Mouse (Mus musculus): ENCODE results near the gene Vmn1r113. TPM values are rescaled to one million over a fixed set of nuclear protein-coding genes. Genes with fewer than 3 reads are reported as not detected.
"Not testable (repeated sequence)": the region's sequence is repeated elsewhere in the genome, so short reads cannot be mapped to it uniquely, and the experiment has no call there.

Gene Vmn1r113
- polyA plus RNA-seq (2012; ENCODE audit: insufficient read depth, insufficient read length, missing spikeins): not detected in 2 replicates

DNA sequence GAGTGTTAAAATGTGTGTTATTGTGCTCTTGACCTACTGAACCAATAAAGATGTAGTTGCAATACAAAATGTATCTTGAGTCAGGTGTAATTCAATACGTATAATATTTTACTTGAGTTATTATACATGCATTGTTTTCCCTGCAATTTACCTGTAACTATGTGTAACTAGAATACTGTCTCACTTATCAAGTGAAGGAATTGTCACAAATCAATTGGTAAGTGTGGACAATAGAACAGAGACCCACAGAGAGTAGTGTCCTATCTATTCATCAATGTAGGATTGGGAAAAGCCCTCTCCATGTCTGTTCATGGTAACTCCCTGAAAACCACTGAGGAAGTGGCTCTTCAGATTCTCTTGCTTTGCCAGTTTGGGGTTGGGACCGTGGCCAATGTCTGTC, at the start of gene Vmn1r113:
TSS of gene Vmn1r113 (plus strand) at position 301 of the 400 bp plus-strand sequence.
- H3K27ac ChIP-seq (ENCODE audit: insufficient read depth, low read depth, low read length); H3K4me1 ChIP-seq (ENCODE audit: control insufficient read depth, insufficient read depth, low read length); H3K4me3 ChIP-seq (ENCODE audit: insufficient read depth, low read length): not testable (repeated sequence)

DNA sequence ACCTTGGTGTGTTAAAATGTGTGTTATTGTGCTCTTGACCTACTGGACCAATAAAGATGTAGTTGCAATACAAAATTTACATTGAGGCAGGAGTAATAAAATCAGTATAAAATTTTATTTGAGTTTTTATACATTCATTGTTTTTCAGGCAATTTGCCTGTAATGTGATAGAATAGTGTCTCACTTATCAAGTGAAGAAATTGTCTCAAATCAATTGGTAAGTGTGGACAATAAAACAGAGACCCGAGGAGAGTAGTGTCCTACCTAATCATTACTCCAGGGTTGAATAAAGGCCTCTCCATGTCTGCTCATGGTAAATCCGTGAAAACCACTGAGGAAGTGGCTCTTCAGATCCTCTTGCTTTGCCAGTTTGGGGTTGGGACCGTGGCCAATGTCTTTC, 16.2 kb upstream of the Vmn1r113 start, which contains the start of gene Vmn1r112:
TSS of gene Vmn1r112 (plus strand) at position 301 of the 400 bp plus-strand sequence.
- H3K4me1 ChIP-seq (ENCODE audit: control insufficient read depth, insufficient read depth, low read length); H3K4me3 ChIP-seq (ENCODE audit: insufficient read depth, low read length); H3K27ac ChIP-seq (ENCODE audit: insufficient read depth, low read depth, low read length): not testable (repeated sequence)

DNA sequence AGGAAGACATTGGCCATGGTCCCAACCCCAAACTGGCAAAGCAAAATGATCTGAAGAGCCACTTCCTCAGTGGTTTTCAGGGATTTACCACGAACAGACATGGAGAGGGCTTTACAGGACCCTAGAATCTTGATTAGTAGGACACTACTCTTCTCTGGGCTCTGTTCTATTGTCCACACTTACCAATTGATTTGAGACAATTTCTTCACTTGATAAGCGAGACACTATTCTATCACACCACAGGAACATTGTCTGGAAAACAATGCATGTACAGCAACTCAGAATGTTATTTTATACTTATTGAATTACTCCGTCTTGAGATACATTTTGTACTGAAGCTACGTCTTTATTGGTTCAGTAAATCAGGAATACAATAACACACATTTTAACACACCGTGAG, 25.0 kb downstream of the Vmn1r113 start, which contains the start of gene Vmn1r114:
TSS of gene Vmn1r114 (minus strand) at position 101 of the 400 bp plus-strand sequence.
- not testable (repeated sequence) for H3K4me3 ChIP-seq (ENCODE audit: insufficient read depth, low read length); H3K27ac ChIP-seq (ENCODE audit: insufficient read depth, low read depth, low read length); H3K4me1 ChIP-seq (ENCODE audit: control insufficient read depth, insufficient read depth, low read length)

Other genes starting within 250 kb of the Vmn1r113 start
- gene Gm5726, start 241.5 kb upstream of the Vmn1r113 start, polyA plus RNA-seq (2012; ENCODE audit: insufficient read depth, insufficient read length, missing spikeins): not detected in 2 replicates
- not detected in 2 replicates for gene Gm4141, start 211.0 kb upstream of the Vmn1r113 start, polyA plus RNA-seq (2012; ENCODE audit: insufficient read depth, insufficient read length, missing spikeins)
- not detected in 2 replicates for gene Gm4513, start 188.3 kb upstream of the Vmn1r113 start, polyA plus RNA-seq (2012; ENCODE audit: insufficient read depth, insufficient read length, missing spikeins)
- not detected in 2 replicates for gene Vmn1r107, start 118.4 kb upstream of the Vmn1r113 start, polyA plus RNA-seq (2012; ENCODE audit: insufficient read depth, insufficient read length, missing spikeins)
- gene Vmn1r111, start 84.1 kb upstream of the Vmn1r113 start, polyA plus RNA-seq (2012; ENCODE audit: insufficient read depth, insufficient read length, missing spikeins): not detected in 2 replicates
- not detected in 2 replicates for gene Gm10668, start 56.7 kb upstream of the Vmn1r113 start, polyA plus RNA-seq (2012; ENCODE audit: insufficient read depth, insufficient read length, missing spikeins)
- not detected in 2 replicates for gene Vmn1r112, start 16.1 kb upstream of the Vmn1r113 start, polyA plus RNA-seq (2012; ENCODE audit: insufficient read depth, insufficient read length, missing spikeins)
- gene Vmn1r114, start 24.9 kb downstream of the Vmn1r113 start, polyA plus RNA-seq (2012; ENCODE audit: insufficient read depth, insufficient read length, missing spikeins): not detected in 2 replicates
- gene Vmn1r115, start 57.7 kb downstream of the Vmn1r113 start, polyA plus RNA-seq (2012; ENCODE audit: insufficient read depth, insufficient read length, missing spikeins): not detected in 2 replicates
- gene Vmn1r116, start 85.0 kb downstream of the Vmn1r113 start, polyA plus RNA-seq (2012; ENCODE audit: insufficient read depth, insufficient read length, missing spikeins): not detected in 2 replicates
- not detected in 2 replicates for gene Vmn1r117, start 96.8 kb downstream of the Vmn1r113 start, polyA plus RNA-seq (2012; ENCODE audit: insufficient read depth, insufficient read length, missing spikeins)
- not detected in 2 replicates for gene Vmn1r118, start 125.1 kb downstream of the Vmn1r113 start, polyA plus RNA-seq (2012; ENCODE audit: insufficient read depth, insufficient read length, missing spikeins)
- gene Vmn1r119, start 225.2 kb downstream of the Vmn1r113 start, polyA plus RNA-seq (2012; ENCODE audit: insufficient read depth, insufficient read length, missing spikeins): not detected in 2 replicates

All from bone marrow macrophage, adult 2 months (primary cell).